In genomic region chr6:124782436-124782835, GRCm38 (mm10) we compare ENCODE assay signal across 7 mouse cellular contexts. TPM values are rescaled to one million over a fixed set of nuclear protein-coding genes. Genes with fewer than 3 reads are reported as not detected.
DNase-seq lines count a peak whose midpoint lies in the region; ATAC-seq and TF ChIP-seq lines count a peak whose summit lies in the region.

No protein-coding gene starts in this region.

- H3K9ac ChIP-seq in embryonic facial prominence, embryonic 14.5 days (ENCODE audit: low read depth, low read length), result no peak overlapping the region
- H3K9ac ChIP-seq in intestine, postnatal 0 days (ENCODE audit: low read depth, low read length), result no peak overlapping the region

- ATAC-seq in embryonic facial prominence, embryonic 14.5 days (ENCODE audit: low read depth), result no peak; the same call in 1 of the 2 replicates
- ATAC-seq in intestine, postnatal 0 days, result no peak
- ATAC-seq in megakaryocyte, adult 5-6 weeks (ENCODE audit: poor library complexity, severe bottlenecking), result peak; percentile 47; the same call in 1 of the 2 replicates

- peak; percentile 95 for DNase-seq in 3T3-L1 (ENCODE audit: low read depth, low spot score)
- peak; percentile 78 for DNase-seq in CD4-positive, CD25-positive, alpha-beta regulatory T cell, adult 2 months (ENCODE audit: low read depth, low spot score)
- DNase-seq in embryonic facial prominence, embryonic 14.5 days (ENCODE audit: low spot score), result peak; percentile 81
- peak; percentile 70 for DNase-seq in thymus, postnatal 4 days
- no peak for DNase-seq in urinary bladder, postnatal 10 days (ENCODE audit: low spot score)

- no peak for TF ChIP-seq CTCF in intestine, postnatal 0 days (IDR thresholded peaks at IDR 0.05; ENCODE audit: low read depth)

- peak overlapping the region; percentile 37 for H3K4me2 ChIP-seq in embryonic facial prominence, embryonic 14.5 days (ENCODE audit: low read depth, low read length)
- peak overlapping the region; percentile 53 for H3K4me2 ChIP-seq in intestine, postnatal 0 days (replicated peaks; ENCODE audit: low read depth)

- WGBS in embryonic facial prominence, embryonic 14.5 days, result 15% methylated on average over 6 of the region's 6 CpGs
- WGBS in intestine, postnatal 0 days, result 17% methylated on average over 6 of the region's 6 CpGs

- H3K36me3 ChIP-seq in embryonic facial prominence, embryonic 14.5 days (ENCODE audit: control insufficient read depth, insufficient read depth, low read length), result no peaks in the 10 kb centered on the region
- no peaks in the 10 kb centered on the region for H3K36me3 ChIP-seq in intestine, postnatal 0 days (ENCODE audit: control insufficient read depth, insufficient read depth)

- H3K9me3 ChIP-seq in embryonic facial prominence, embryonic 14.5 days (ENCODE audit: control insufficient read depth, low read length), result no peaks in the 10 kb centered on the region
- no peaks in the 10 kb centered on the region for H3K9me3 ChIP-seq in intestine, postnatal 0 days (ENCODE audit: control insufficient read depth)

- H3K4me3 ChIP-seq in embryonic facial prominence, embryonic 14.5 days (ENCODE audit: low read depth, low read length), result peak overlapping the region; percentile 21; the same call in 1 of the 2 replicates
- H3K4me3 ChIP-seq in intestine, postnatal 0 days (ENCODE audit: low read depth, low read length), result peak overlapping the region; percentile 2; the same call in 1 of the 2 replicates

- H3K27ac ChIP-seq in embryonic facial prominence, embryonic 14.5 days (replicated peaks; ENCODE audit: low read depth, low read length), result peak overlapping the region; percentile 65
- H3K27ac ChIP-seq in intestine, postnatal 0 days (ENCODE audit: low read depth, low read length), result no peak overlapping the region

- peaks cover 17% of the 10 kb centered on the region for H3K4me1 ChIP-seq in embryonic facial prominence, embryonic 14.5 days (ENCODE audit: control insufficient read depth, insufficient read depth, low read length)
- no peaks in the 10 kb centered on the region for H3K4me1 ChIP-seq in intestine, postnatal 0 days (replicated peaks; ENCODE audit: control insufficient read depth, insufficient read depth, low read length)

- no peaks in the 10 kb centered on the region for H3K27me3 ChIP-seq in embryonic facial prominence, embryonic 14.5 days (replicated peaks; ENCODE audit: control insufficient read depth, insufficient read depth, low read length)
- H3K27me3 ChIP-seq in intestine, postnatal 0 days (replicated peaks; ENCODE audit: control insufficient read depth, insufficient read depth, low read length), result peaks cover 12% of the 10 kb centered on the region; the same call in 1 of the 2 replicates

RNA-seq across cellular contexts. Expression of gene Lrrc23, which starts 2.9 kb away (rescaled TPM):
- polyA plus RNA-seq in embryonic facial prominence, embryonic 14.5 days (2014; fragmentation: Nextera tagmentation; extraction: Ambion mirVana), result 1.9 and 13.2 TPM in 2 replicates
- 0.21 TPM in 1 of 2 replicates, not detected in the other for polyA plus RNA-seq in intestine, postnatal 0 days (2015; fragmentation: Nextera tagmentation; extraction: Ambion mirVana)
- not detected in 2 replicates for total RNA-seq in megakaryocyte, adult 5-6 weeks (2015)
- total RNA-seq in megakaryocyte, adult 5-6 weeks (2017), result 0.26 and 3.9 TPM in 2 replicates

RNA-seq across cellular contexts. Expression of gene Eno2, which starts 13.0 kb away (rescaled TPM):
- 10.4 and 11.2 TPM in 2 replicates for polyA plus RNA-seq in embryonic facial prominence, embryonic 14.5 days (2014; fragmentation: Nextera tagmentation; extraction: Ambion mirVana)
- 3.5 and 4.6 TPM in 2 replicates for polyA plus RNA-seq in intestine, postnatal 0 days (2015; fragmentation: Nextera tagmentation; extraction: Ambion mirVana)
- total RNA-seq in megakaryocyte, adult 5-6 weeks (2015), result not detected in 2 replicates
- total RNA-seq in megakaryocyte, adult 5-6 weeks (2017), result not detected in 2 replicates

RNA-seq across cellular contexts. Expression of gene Spsb2, which starts 26.0 kb away (rescaled TPM):
- polyA plus RNA-seq in embryonic facial prominence, embryonic 14.5 days (2014; fragmentation: Nextera tagmentation; extraction: Ambion mirVana), result 9.1 and 10.0 TPM in 2 replicates
- polyA plus RNA-seq in intestine, postnatal 0 days (2015; fragmentation: Nextera tagmentation; extraction: Ambion mirVana), result 57.7 and 69.5 TPM in 2 replicates
- total RNA-seq in megakaryocyte, adult 5-6 weeks (2015), result 5.1 and 8.0 TPM in 2 replicates
- total RNA-seq in megakaryocyte, adult 5-6 weeks (2017), result 10.3 and 14.0 TPM in 2 replicates

RNA-seq across cellular contexts. Expression of gene Atn1, which starts 26.1 kb away (rescaled TPM):
- 13.8 and 14.9 TPM in 2 replicates for polyA plus RNA-seq in embryonic facial prominence, embryonic 14.5 days (2014; fragmentation: Nextera tagmentation; extraction: Ambion mirVana)
- 7.6 and 8.4 TPM in 2 replicates for polyA plus RNA-seq in intestine, postnatal 0 days (2015; fragmentation: Nextera tagmentation; extraction: Ambion mirVana)
- 25.7 and 29.8 TPM in 2 replicates for total RNA-seq in megakaryocyte, adult 5-6 weeks (2015)
- 3.0 and 10.9 TPM in 2 replicates for total RNA-seq in megakaryocyte, adult 5-6 weeks (2017)

RNA-seq across cellular contexts. Expression of gene Gm45234, which starts 26.6 kb away (rescaled TPM):
- polyA plus RNA-seq in embryonic facial prominence, embryonic 14.5 days (2014; fragmentation: Nextera tagmentation; extraction: Ambion mirVana), result not detected in 2 replicates
- not detected in 2 replicates for polyA plus RNA-seq in intestine, postnatal 0 days (2015; fragmentation: Nextera tagmentation; extraction: Ambion mirVana)
- not detected in 2 replicates for total RNA-seq in megakaryocyte, adult 5-6 weeks (2015)
- total RNA-seq in megakaryocyte, adult 5-6 weeks (2017), result not detected in 2 replicates
